Mouse (Mus musculus): ENCODE measurements at regions not wholly inside any gene's neighbourhood (a gene's known extent, or its start where the extent isn't known, plus 50 kb on each side); places are given as distances from the start of the nearest gene placed in this dataset.

DNA sequence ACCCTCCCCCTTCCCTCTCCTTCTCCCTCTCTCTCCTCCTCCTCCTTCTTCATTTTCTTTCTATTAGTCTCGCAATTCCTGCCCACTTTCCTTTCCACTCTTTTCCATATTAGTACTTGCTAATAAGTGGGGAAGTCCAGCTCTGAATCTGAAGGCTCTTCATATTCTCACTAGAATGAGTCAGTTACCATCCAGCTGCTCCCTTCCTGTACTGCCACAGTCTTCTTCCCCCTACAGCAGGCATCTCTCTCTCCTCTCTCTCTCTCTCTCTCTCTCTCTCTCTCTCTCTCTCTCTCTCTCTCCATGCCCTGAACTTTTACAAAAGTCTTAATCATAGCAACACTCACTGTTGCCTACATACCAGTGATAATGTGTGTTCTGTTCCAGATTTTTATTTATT, 226.6 kb upstream of the Pter start:
- no peak for DNase-seq

- DNase-seq: no peak
These were observed 224.5 kb upstream of the Pter start for GRCm38 (mm10) chr2:12699331-12699730.

- DNase-seq: no peak
These were observed 216.3 kb upstream of the Pter start for GRCm38 (mm10) chr2:12707514-12707913.

DNA sequence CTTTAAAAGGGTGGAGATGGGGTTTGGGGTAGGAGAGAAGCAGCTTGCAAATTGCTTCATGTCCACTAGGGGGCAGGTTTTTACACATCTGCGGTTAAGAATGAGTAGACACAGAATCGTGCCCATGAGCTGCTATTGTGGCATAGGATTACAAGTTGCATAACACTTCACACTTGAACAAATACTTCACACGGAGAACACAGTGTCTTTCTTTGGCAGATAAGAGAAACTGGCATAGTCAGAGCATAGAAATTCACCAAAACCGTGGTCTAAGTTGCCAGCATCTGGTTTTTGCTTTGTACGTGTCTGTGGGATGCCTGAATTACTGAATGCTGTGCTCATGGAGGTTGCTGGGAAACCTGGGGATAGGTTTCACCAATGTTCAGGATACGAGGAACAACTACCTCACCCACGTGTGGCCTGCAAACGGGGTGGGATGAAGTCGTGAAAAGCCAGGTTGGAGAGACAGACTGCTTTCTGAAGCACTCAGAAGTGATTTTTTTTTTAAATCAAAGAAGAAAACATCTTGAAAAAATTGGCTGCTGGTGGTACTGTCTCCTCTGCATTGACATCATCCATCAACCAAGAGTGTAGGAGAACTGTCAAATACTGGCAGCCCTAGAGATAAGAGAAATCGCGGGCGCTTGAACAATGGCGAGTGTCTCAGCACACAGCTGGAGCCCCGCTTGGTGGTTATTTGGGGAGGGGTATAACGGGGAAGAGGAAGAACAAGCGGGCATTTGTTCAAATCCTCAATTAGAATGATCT, 214.5 kb upstream of the Pter start:
- DNase-seq: peak; percentile 55 to 74

GRCm38 (mm10) chr2:12709924-12710240, 214.0 kb upstream of the Pter start:
- peak; percentile 8 to 11 for DNase-seq

- no peak for DNase-seq
These were observed 207.5 kb upstream of the Pter start for GRCm38 (mm10) chr2:12716124-12717012.

DNA sequence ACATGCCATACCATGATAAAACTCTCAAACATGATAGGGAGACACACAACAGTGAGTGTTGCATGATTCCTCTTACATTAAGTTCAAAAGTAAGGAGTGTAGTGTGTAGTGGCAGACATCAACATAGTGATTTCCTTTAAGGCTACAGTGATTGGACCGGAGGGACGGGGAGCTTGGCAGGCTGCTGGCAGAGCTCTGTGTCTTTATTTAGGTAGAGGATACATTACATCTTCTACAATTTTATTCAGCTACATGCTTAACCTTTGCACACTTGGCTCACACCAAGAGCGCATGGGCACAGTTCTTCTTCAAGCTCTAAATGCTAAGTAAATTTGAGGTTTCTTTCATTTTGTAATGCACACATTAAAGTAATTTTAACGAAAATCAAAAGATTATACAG, 194.6 kb upstream of the Pter start:
- DNase-seq: no peak

DNA sequence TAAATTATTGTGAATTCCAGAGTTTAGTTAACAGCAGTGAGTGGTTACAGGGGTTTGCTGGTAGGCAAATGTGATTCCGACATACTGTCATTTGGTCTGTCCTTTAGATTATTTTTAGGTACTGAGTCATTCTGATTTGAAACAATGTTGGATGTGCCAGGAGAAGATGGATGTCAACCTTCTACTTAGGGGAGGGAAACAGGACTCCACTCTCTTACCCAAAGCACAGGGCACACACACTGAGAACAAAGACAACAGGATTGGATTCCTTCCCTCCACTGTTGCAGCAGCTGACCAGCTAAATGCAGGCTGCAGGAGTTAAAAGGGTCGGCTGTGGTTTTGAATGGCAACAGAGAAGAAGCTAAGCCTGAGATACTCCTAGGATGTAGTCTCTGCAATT, 186.7 kb upstream of the Pter start:
- no peak for DNase-seq

DNA sequence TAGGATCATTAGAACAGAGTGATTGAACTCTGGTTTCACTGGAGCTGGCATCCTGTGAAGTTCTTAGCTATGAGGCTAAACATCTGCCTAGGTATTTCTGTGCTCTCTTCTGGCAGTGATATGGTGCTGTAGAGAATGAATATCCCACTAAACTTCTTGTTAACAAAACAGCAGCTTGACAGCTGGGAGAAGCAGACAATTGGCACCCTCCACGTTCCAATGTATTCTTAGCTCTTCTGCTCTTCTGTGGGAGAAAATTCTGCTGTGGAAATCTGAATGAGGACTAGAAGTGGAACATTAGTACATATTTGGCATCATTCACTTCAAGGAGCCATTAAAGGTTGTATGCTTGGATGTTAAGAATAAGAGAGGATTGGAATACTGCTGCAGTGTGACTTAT, 177.0 kb upstream of the Pter start:
- DNase-seq: no peak

- DNase-seq: no peak
These were observed 165.0 kb upstream of the Pter start for GRCm38 (mm10) chr2:12758816-12759215.

DNA sequence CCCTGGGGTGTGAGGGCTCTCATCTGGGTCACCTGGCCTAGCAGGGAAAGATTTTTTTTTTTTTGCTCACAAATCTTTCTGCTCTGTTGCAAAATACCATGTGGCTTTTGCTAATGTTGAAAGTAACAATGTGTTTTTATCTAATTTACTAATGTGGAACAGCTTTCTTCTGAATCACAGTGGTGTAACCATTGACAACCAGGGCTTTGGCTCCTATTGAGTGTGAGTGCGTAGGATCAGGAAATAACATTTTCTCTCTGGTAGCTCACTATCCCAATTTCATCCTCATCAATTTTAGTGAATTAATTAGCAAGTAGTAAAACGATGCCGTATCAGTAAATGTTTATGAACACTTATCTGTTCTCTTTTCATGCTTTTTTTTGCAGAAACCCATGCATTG, 163.9 kb upstream of the Pter start:
- DNase-seq: no peak

DNA sequence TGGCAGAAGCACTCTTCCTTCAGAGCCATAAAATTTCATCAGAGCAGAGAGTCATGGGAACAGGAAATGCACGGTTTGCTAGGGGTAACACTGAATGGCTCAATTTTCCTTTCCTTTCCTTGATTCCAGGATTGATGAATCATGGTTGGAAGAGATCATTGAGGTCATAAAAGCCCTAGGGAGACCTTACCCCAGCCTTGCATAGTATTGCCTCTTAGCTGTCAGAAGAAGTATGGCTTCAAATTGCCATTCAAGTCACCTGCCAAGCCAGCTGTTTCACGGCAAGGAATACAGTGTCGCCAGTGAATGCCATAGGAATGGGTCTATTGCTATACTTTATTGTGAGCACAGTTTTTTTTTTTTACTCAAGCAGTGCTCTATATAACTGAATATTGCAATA, 162.4 kb upstream of the Pter start:
- no peak for DNase-seq

DNA sequence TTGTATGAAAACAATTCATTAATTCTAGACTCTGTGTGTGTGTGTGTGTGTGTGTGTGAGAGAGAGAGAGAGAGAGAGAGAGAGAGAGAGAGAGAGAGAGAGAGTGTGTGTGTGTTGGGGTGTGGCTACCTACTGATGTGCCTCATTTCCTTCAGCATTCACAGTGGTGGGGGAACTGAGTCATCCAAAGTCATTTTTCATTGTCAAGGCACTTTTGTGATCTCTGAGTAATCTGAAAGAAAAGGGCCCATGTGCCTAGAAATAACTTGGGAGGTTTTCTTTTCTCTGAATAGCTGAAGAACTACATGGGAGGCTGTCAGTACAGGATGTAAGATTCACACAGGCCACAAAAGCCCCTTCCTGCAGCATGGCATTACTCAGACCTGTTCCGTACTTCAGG, 159.3 kb upstream of the Pter start:
- DNase-seq: no peak

DNA sequence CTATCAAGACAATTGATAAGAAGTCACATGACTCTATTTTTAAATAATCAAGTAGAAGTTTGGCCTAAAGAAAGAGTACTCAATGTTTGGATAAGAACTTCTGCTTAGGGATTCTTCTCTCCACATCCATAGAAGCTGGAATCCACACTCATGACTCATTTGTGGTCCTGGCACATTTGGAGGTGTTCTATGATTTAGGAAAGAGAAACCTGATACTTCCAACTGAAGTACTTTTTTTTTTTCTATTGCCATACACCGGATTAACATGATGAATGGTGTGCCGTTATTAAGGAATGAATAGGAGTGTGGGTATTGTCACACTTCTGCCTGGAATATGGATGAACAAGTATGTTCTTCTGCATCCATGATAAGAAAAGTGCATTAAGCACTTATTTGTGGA, 158.5 kb upstream of the Pter start:
- DNase-seq: no peak

- DNase-seq: peak in 1 of 2 experiments; percentile 3
These were observed 147.0 kb upstream of the Pter start for GRCm38 (mm10) chr2:12776866-12777265.

GRCm38 (mm10) chr2:12777696-12778095, 146.1 kb upstream of the Pter start:
- DNase-seq: no peak

- no peak for DNase-seq
These were observed 131.2 kb upstream of the Pter start for GRCm38 (mm10) chr2:12792596-12792995.

GRCm38 (mm10) chr2:12797615-12798169, 126.1 kb upstream of the Pter start:
- DNase-seq: no peak

GRCm38 (mm10) chr2:12799153-12799925, 124.5 kb upstream of the Pter start:
- DNase-seq: no peak

GRCm38 (mm10) chr2:12802667-12803066, 121.2 kb upstream of the Pter start:
- DNase-seq: no peak

DNA sequence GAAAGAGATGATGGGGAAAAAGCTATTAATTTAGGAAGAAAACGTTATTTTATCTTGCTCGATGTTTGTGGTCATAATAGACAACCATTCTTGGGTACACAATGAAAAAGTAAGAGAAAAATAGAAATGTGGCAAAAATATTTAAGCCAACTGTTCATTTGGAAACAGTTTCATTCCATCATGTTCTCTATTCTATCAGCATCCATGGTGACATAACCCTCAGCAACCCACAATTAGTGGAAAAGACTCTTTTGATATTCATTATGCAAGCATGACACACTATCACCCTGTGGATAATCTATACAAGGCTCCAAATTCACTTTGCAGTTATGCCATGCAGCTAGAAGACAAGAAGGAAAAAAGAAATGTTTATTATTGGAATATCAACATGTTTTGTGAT, 118.7 kb upstream of the Pter start:
- DNase-seq: no peak

- DNase-seq: no peak
These were observed 115.4 kb upstream of the Pter start for GRCm38 (mm10) chr2:12808466-12808865.

- no peak for DNase-seq
These were observed 108.5 kb upstream of the Pter start for GRCm38 (mm10) chr2:12815339-12815738.
